Mouse (Mus musculus) limb, embryonic 14.5 days (tissue): ENCODE measurements around the gene Maml2. TPM values are rescaled to one million over a fixed set of nuclear protein-coding genes. Genes with fewer than 3 reads are reported as not detected.

Source experiments
- ATAC-seq: fragments of 200-750 bp; cut with Nextera tagmentation; 2 replicates; pipeline ENCODE4 v1.8.0; 2017; ENCODE audit warnings: low read depth, moderate number of reproducible peaks, moderate TSS enrichment; ENCODE audit not compliant: low FRiP score
- DNase-seq: peaks from one replicate; pipeline ENCODE4 v3.0.0-alpha.2; 2015; ENCODE audit warnings: low spot score
- H3K27ac ChIP-seq: fragments of 300-500 bp; sonication (generic); replicated peaks from 2 replicates; pipeline ENCODE4 v1.5.1; 2014; ENCODE audit warnings: low read depth, mild to moderate bottlenecking, low read length, moderate library complexity, mixed read lengths
- H3K27me3 ChIP-seq: fragments of 300-500 bp; sonication (generic); 2 replicates; pipeline ENCODE4 v1.6.1; 2014; ENCODE audit warnings: low read length, mixed read lengths; ENCODE audit not compliant: control insufficient read depth, insufficient read depth
- H3K36me3 ChIP-seq: fragments of 300-500 bp; sonication (generic); 2 replicates; pipeline ENCODE4 v1.6.1; 2014; ENCODE audit warnings: mild to moderate bottlenecking, low read length, moderate library complexity, mixed read lengths; ENCODE audit not compliant: control insufficient read depth, insufficient read depth
- H3K4me1 ChIP-seq: fragments of 300-500 bp; sonication (generic); 2 replicates; pipeline ENCODE4 v1.6.1; 2014; ENCODE audit warnings: antibody characterized with exemption, low read length, mixed read lengths; ENCODE audit not compliant: control insufficient read depth, insufficient read depth
- H3K4me2 ChIP-seq: fragments of 300-500 bp; sonication (generic); replicated peaks from 2 replicates; pipeline ENCODE4 v1.6.1; 2014; ENCODE audit warnings: low read depth, mild to moderate bottlenecking, low read length, moderate library complexity; ENCODE audit not compliant: severe bottlenecking
- H3K4me3 ChIP-seq: fragments of 300-500 bp; sonication (generic); replicated peaks from 2 replicates; pipeline ENCODE4 v1.5.1; 2014; ENCODE audit warnings: low read length
- H3K9ac ChIP-seq: fragments of 300-500 bp; sonication (generic); 2 replicates; pipeline ENCODE4 v1.6.1; 2014; ENCODE audit warnings: mild to moderate bottlenecking, low read depth, low read length, moderate library complexity; ENCODE audit not compliant: severe bottlenecking
- H3K9me3 ChIP-seq: fragments of 300-500 bp; sonication (generic); 2 replicates; pipeline ENCODE4 v1.6.1; 2016; ENCODE audit warnings: low read length; ENCODE audit not compliant: control insufficient read depth
- POLR2A ChIP-seq: fragments of 200-500 bp; IDR thresholded peaks from 2 replicates; pipeline ENCODE4 v1.8.0; 2012; ENCODE audit warnings: inconsistent platforms, mild to moderate bottlenecking, moderate library complexity, borderline replicate concordance; ENCODE audit not compliant: insufficient read depth, insufficient read length; ENCODE audit errors: extremely low read depth
- WGBS: fragments of 180-500 bp; shearing (Covaris S2); extraction: QIAGEN DNeasy Blood & Tissue Kit; methylation state at CpG from one replicate; pipeline ENCODE4 v1.1.7; 2014; 5-methylcytosine and 5-hydroxymethylcytosine counted together
- polyA plus RNA-seq, 2 experiments: library from polyadenylated mRNA; depleted of rRNA in 1 of 2; stranded (reverse) in 1 of 2; unstranded in 1 of 2; fragments of >200 nt; fragmentation: Nextera tagmentation in 1 of 2; extraction: Ambion mirVana in 1 of 2; gene quantifications; 2 replicates each; pipeline versions ENCODE4 v1.2.1 to v1.2.3; 2012 to 2014

The Maml2 gene
- polyA plus RNA-seq, 2 experiments: 9.9 to 10.7 TPM

DNA sequence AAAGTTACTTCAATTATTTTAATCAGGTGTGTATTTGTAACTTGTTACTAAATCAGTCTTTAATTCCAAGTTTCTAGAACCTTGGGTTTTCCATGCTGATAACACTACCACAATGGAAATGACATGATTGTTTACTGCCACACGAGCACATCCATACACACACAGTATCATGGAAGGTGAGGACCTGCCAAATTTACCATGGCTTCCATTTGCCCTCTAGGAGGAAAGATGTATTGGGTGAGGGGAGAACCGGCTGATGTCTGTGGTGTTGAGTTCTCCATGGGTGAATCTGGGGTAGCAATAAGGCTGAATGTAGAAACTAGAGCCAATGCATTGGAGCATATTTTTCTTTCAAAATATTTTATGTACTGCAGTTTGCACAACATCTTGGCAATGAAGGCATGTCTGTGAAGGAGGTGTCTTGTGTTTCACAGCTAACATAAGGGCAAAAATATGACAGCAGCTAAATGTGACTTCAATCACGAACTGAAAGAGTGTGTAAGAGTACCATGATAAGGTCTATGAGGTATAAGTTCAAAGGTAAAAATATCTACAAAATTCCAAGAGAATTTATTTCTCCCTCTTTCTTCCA, 396.0 kb downstream of the Maml2 start:
- H3K36me3 ChIP-seq: no peaks in the 10 kb centered on the region
- no peak overlapping the region for H3K9ac ChIP-seq
- TF ChIP-seq POLR2A: no peak
- no peak overlapping the region for H3K27ac ChIP-seq
- no peak overlapping the region for H3K4me3 ChIP-seq
- ATAC-seq: no peak
- 79% methylated on average over 3 of the region's 3 CpGs for WGBS
- no peaks in the 10 kb centered on the region; the same call in 1 of the 2 replicates for H3K4me1 ChIP-seq
- no peak overlapping the region for H3K4me2 ChIP-seq
- no peaks in the 10 kb centered on the region for H3K27me3 ChIP-seq
- no peaks in the 10 kb centered on the region for H3K9me3 ChIP-seq
- no peak for DNase-seq

GRCm38 (mm10) chr9:13694293-13694692, 396.5 kb downstream of the Maml2 start:
- ATAC-seq (no peak), DNase-seq (peak; percentile 82)
- Histone ChIP-seq H3K4me1 (no peaks in the 10 kb centered on the region; the same call in 1 of the 2 replicates), H3K9me3 (no peaks in the 10 kb centered on the region), H3K27ac (no peak overlapping the region), H3K36me3 (no peaks in the 10 kb centered on the region), H3K4me3 (no peak overlapping the region), H3K27me3 (no peaks in the 10 kb centered on the region), H3K4me2 (no peak overlapping the region), H3K9ac (no peak overlapping the region)
- 71% methylated on average over 5 of the region's 5 CpGs for WGBS
- TF ChIP-seq POLR2A: no peak

- no peaks in the 10 kb centered on the region for H3K27me3 ChIP-seq
- no peaks in the 10 kb centered on the region for H3K9me3 ChIP-seq
- no peak overlapping the region for H3K4me2 ChIP-seq
- peaks cover 2% of the 10 kb centered on the region; the same call in 1 of the 2 replicates for H3K36me3 ChIP-seq
- H3K4me1 ChIP-seq: no peaks in the 10 kb centered on the region; the same call in 1 of the 2 replicates
- no peak overlapping the region for H3K9ac ChIP-seq
- peak overlapping the region; percentile 40; the same call in 1 of the 2 replicates for H3K27ac ChIP-seq
- DNase-seq (peak; percentile 32), ATAC-seq (peak; percentile 72)
- no peak for TF ChIP-seq POLR2A
- WGBS: 79% methylated on average over 4 of the region's 4 CpGs
- H3K4me3 ChIP-seq: no peak overlapping the region
These were observed 399.5 kb downstream of the Maml2 start for GRCm38 (mm10) chr9:13697041-13697811.

GRCm38 (mm10) chr9:13697869-13698268, 400.1 kb downstream of the Maml2 start:
- Histone ChIP-seq H3K27ac (no peak overlapping the region), H3K4me3 (no peak overlapping the region), H3K9me3 (no peaks in the 10 kb centered on the region), H3K4me1 (no peaks in the 10 kb centered on the region; the same call in 1 of the 2 replicates), H3K36me3 (peaks cover 5% of the 10 kb centered on the region; the same call in 1 of the 2 replicates), H3K9ac (no peak overlapping the region), H3K27me3 (no peaks in the 10 kb centered on the region), H3K4me2 (no peak overlapping the region)
- no peak for DNase-seq
- ATAC-seq: no peak
- WGBS: 86% methylated on average over 4 of the region's 4 CpGs
- TF ChIP-seq POLR2A: no peak

DNA sequence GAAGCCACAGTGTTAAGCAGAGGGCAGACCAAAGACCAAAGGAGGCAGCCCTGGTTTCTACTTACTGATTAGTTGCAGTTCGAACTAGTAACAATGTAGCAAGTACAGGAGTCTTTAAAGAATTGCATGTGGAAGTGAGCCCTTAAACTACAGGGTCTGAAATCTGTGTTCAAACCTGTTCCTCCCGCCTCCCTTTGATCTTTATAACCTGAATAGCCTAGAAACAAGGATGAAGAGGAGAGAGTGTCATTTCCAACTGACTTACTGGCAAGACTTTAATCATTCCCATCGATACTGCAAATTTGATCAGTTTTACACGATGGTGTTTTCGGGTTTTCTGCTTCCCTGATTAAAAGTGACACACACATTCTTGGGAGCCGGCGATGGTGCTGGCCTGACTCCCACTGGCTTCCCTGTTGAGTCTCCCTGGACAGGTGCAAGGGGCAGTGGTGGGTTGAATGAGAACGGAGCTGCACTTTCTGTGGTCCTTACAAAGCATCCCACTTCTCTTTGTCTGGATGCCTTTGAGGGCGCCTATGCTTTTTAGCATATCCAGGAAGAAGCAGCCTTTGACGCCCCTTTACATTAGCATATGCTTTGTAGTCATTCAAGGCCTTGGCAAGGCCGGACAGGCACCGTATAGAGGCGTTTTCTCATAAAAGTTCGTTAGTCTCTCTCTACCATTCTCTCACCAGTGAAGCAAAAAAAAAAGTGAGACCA, 401.5 kb downstream of the Maml2 start:
- H3K36me3 ChIP-seq: peaks cover 12% of the 10 kb centered on the region
- DNase-seq (no peak), ATAC-seq (no peak)
- no peaks in the 10 kb centered on the region for H3K9me3 ChIP-seq
- no peak overlapping the region for H3K27ac ChIP-seq
- no peaks in the 10 kb centered on the region; the same call in 1 of the 2 replicates for H3K4me1 ChIP-seq
- H3K27me3 ChIP-seq: no peaks in the 10 kb centered on the region
- H3K4me3 ChIP-seq: no peak overlapping the region
- H3K9ac ChIP-seq: no peak overlapping the region
- H3K4me2 ChIP-seq: no peak overlapping the region
- 37% methylated on average over 14 of the region's 14 CpGs for WGBS
- no peak for TF ChIP-seq POLR2A
